Mouse (Mus musculus): ENCODE data around the gene Eif4g3. TPM values are rescaled to one million over a fixed set of nuclear protein-coding genes. Genes with fewer than 3 reads are reported as not detected.
A peak's percentile ranks its signal among the peaks of the same experiment; 100 is the strongest.

Eif4g3 gene
- polyA plus RNA-seq, 1 experiment from 2014 or later = 61.6 TPM

DNA sequence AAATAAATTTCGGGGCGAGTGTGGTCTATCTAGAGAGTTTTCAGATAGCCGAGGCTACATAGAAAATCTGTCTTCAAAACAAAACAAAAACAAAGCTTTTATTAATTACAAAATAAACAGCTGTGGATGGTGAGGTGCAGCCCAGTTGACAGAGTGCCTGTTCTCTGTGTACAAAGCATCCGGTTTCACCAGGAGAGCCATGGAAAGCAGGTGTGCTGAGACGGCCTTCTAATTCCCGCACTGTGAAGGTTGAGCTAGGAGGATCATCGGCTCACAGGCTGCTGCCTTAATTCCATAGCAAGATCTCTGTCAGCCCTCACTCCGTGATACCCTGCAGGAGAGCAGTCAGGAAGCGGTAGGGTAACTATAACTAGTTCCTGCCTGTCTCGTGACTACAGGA, 109.0 kb downstream of the Eif4g3 start:
- Histone ChIP-seq H3K4me3 (no peak overlapping the region), H3K27me3 (no peaks in the 10 kb centered on the region), H3K9me3 (replicated peaks) (no peaks in the 10 kb centered on the region), H3K4me1 (no peaks in the 10 kb centered on the region), H3K9ac (no peak overlapping the region), H3K4me2 (replicated peaks) (no peak overlapping the region), H3K36me3 (peaks cover 65% of the 10 kb centered on the region), H3K27ac (no peak overlapping the region)
- no peak for ATAC-seq (ENCODE audit: low FRiP score)
- 91% methylated on average over 10 of the region's 10 CpGs for WGBS

DNA sequence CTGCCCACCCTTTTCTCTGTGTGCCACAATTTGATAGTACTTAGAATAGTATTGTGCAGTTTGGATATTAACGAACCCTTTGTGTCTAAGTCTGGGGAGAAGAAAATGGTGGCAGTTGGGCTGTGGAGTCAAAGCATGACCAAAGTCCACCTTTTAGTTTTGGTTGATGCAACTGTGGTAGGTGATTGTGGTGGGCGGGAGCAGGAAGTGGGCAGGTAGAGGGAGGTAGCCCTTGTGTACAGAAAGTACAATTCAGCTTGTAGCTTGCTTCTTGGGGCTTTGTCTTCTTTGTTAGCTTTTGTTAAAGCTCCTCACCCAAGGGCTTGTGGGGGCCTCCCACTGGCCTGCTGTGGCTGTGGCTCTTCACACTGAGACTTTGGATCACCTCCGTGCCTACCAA, 109.6 kb downstream of the Eif4g3 start:
- Histone ChIP-seq H3K27me3 (no peaks in the 10 kb centered on the region), H3K4me3 (no peak overlapping the region), H3K4me2 (replicated peaks) (no peak overlapping the region), H3K27ac (no peak overlapping the region), H3K4me1 (no peaks in the 10 kb centered on the region), H3K9me3 (replicated peaks) (no peaks in the 10 kb centered on the region), H3K9ac (no peak overlapping the region), H3K36me3 (peaks cover 61% of the 10 kb centered on the region)
- WGBS = 88% methylated on average over 3 of the region's 3 CpGs
- no peak for ATAC-seq (ENCODE audit: low FRiP score)

GRCm38 (mm10) chr4:138104967-138105366, 112.1 kb downstream of the Eif4g3 start:
- peaks cover 73% of the 10 kb centered on the region for H3K36me3 ChIP-seq

GRCm38 (mm10) chr4:138107441-138108409, 114.9 kb downstream of the Eif4g3 start:
- Histone ChIP-seq H3K4me1 (0 out of 2 replicates have a peak, but pooled peaks cover 3% of the 10 kb centered on the region), H3K9me3 (replicated peaks) (no peaks in the 10 kb centered on the region), H3K9ac (no peak overlapping the region), H3K27ac (no peak overlapping the region), H3K36me3 (peaks cover 70% of the 10 kb centered on the region), H3K4me3 (no peak overlapping the region), H3K27me3 (no peaks in the 10 kb centered on the region), H3K4me2 (replicated peaks) (no peak overlapping the region)
- no peak for ATAC-seq (ENCODE audit: low FRiP score)
- 90% methylated on average over 7 of the region's 7 CpGs for WGBS

More at GRCm38 (mm10) chr4:138104967-138105366, 112.1 kb downstream of the Eif4g3 start:
- Histone ChIP-seq H3K4me3 (no peak overlapping the region), H3K27me3 (no peaks in the 10 kb centered on the region), H3K27ac (no peak overlapping the region), H3K4me1 (no peaks in the 10 kb centered on the region), H3K4me2 (replicated peaks) (no peak overlapping the region), H3K9me3 (replicated peaks) (no peaks in the 10 kb centered on the region), H3K9ac (no peak overlapping the region)
- WGBS = 90% methylated on average over 3 of the region's 3 CpGs
- ATAC-seq (ENCODE audit: low FRiP score) = no peak

DNA sequence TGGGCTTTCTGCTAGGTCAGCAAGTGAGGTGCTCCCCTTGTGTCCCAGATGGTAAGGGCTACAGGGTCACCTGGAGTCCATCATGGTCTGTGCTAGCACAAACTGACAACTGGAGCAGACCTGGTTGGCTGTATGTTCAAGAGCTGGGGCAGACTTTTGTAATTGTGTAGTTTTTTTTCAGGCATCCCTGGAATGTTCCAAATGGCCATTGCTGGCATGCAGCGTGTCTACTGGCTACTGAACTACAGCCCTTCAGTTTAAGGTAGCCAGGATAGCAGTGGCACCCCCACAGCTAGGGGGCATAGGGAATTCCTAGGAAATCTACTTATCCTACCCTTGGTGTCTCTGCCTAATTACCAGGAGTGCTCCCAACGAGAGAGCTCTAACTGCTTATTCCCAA, 115.7 kb downstream of the Eif4g3 start:
- Histone ChIP-seq H3K36me3 (peaks cover 68% of the 10 kb centered on the region), H3K27me3 (no peaks in the 10 kb centered on the region), H3K27ac (no peak overlapping the region), H3K4me3 (no peak overlapping the region), H3K9me3 (replicated peaks) (no peaks in the 10 kb centered on the region), H3K4me2 (replicated peaks) (no peak overlapping the region), H3K9ac (no peak overlapping the region), H3K4me1 (0 out of 2 replicates have a peak, but pooled peaks cover 3% of the 10 kb centered on the region)
- WGBS = 72% methylated on average over 2 of the region's 2 CpGs
- no peak for ATAC-seq (ENCODE audit: low FRiP score)

- H3K9ac ChIP-seq = no peak overlapping the region
- H3K4me2 ChIP-seq (replicated peaks) = no peak overlapping the region
- peaks cover 65% of the 10 kb centered on the region for H3K36me3 ChIP-seq
- 0 out of 2 replicates have a peak, but pooled peaks cover 3% of the 10 kb centered on the region for H3K4me1 ChIP-seq
- H3K9me3 ChIP-seq (replicated peaks) = no peaks in the 10 kb centered on the region
- WGBS = 31% methylated on average over 3 of the region's 3 CpGs
- ATAC-seq (ENCODE audit: low FRiP score) = no peak
- H3K27ac ChIP-seq = no peak overlapping the region
- H3K27me3 ChIP-seq = no peaks in the 10 kb centered on the region
- H3K4me3 ChIP-seq = no peak overlapping the region
These were observed 116.5 kb downstream of the Eif4g3 start for GRCm38 (mm10) chr4:138109332-138109731.

GRCm38 (mm10) chr4:138111858-138112257, 119.0 kb downstream of the Eif4g3 start:
- ATAC-seq (ENCODE audit: low FRiP score) = no peak
- Histone ChIP-seq H3K27ac (no peak overlapping the region), H3K27me3 (no peaks in the 10 kb centered on the region), H3K4me1 (0 out of 2 replicates have a peak, but pooled peaks cover 3% of the 10 kb centered on the region), H3K36me3 (peaks cover 55% of the 10 kb centered on the region), H3K9ac (no peak overlapping the region), H3K4me2 (replicated peaks) (no peak overlapping the region), H3K4me3 (no peak overlapping the region), H3K9me3 (replicated peaks) (no peaks in the 10 kb centered on the region)
- WGBS = 70% methylated on average over 5 of the region's 5 CpGs

DNA sequence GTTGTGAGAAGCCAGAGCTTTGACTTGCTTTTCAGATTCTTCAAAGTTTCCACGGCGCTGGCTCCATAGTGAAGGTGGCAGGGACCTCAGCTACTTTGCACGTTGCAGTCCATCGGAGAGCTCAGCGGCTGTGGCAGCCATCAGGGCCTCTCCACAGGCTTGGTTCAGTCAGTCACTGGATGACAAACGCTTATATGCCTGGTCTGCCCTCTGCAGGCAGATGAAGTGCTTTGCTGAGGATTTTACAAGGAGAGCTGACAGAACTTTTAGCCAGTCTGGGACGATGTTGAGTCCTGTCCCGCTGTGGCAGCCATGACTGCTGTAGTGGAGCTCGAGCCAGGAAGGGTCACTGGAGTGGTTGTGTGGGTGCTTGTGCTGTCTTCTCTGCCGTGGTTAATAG, 126.9 kb downstream of the Eif4g3 start:
- no peak overlapping the region for H3K27ac ChIP-seq
- no peak overlapping the region for H3K4me2 ChIP-seq (replicated peaks)
- no peaks in the 10 kb centered on the region for H3K27me3 ChIP-seq
- no peaks in the 10 kb centered on the region for H3K4me1 ChIP-seq
- 0 out of 2 replicates have a peak, but pooled peaks have one; percentile 13 for ATAC-seq (ENCODE audit: low FRiP score)
- H3K9me3 ChIP-seq (replicated peaks) = no peaks in the 10 kb centered on the region
- no peak overlapping the region for H3K4me3 ChIP-seq
- WGBS = 60% methylated on average over 10 of the region's 10 CpGs
- H3K9ac ChIP-seq = no peak overlapping the region
- H3K36me3 ChIP-seq = peaks cover 29% of the 10 kb centered on the region

DNA sequence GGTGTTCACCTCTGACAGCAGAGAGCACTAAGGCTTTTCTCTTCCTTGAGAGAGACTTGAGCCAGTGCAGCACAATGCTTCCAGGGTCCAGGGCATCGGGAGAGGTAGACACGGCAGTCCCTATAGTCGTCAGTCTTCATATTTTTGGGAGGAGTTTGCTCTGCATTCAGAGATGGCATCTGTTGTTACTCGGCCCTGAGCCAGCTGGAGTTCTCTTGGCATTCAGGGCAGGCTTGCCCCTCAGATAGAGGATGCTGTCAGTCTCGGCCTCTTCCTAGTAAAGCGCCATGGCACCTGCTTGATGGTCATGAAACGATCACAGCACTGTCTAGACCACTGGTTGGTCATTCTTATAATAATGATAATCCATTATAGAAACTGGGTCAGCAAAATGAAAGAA, 131.2 kb downstream of the Eif4g3 start:
- no peaks in the 10 kb centered on the region for H3K9me3 ChIP-seq (replicated peaks)
- no peak overlapping the region for H3K4me2 ChIP-seq (replicated peaks)
- no peak overlapping the region for H3K9ac ChIP-seq
- H3K36me3 ChIP-seq = peaks cover 39% of the 10 kb centered on the region
- whole genome bisulfite sequencing = 85% methylated on average over 7 of the region's 7 CpGs
- no peaks in the 10 kb centered on the region for H3K27me3 ChIP-seq
- no peaks in the 10 kb centered on the region for H3K4me1 ChIP-seq
- no peak overlapping the region for H3K27ac ChIP-seq
- no peak overlapping the region for H3K4me3 ChIP-seq
- ATAC-seq (ENCODE audit: low FRiP score) = no peak

GRCm38 (mm10) chr4:138127371-138127770, 134.5 kb downstream of the Eif4g3 start:
- H3K4me3 ChIP-seq = no peak overlapping the region
- H3K4me2 ChIP-seq (replicated peaks) = no peak overlapping the region
- H3K36me3 ChIP-seq = peaks cover 35% of the 10 kb centered on the region
- no peaks in the 10 kb centered on the region for H3K9me3 ChIP-seq (replicated peaks)
- no peak overlapping the region for H3K9ac ChIP-seq
- H3K27me3 ChIP-seq = no peaks in the 10 kb centered on the region
- WGBS = 94% methylated on average over 5 of the region's 5 CpGs
- no peak overlapping the region for H3K27ac ChIP-seq
- ATAC-seq (ENCODE audit: low FRiP score) = no peak
- H3K4me1 ChIP-seq = peaks cover 11% of the 10 kb centered on the region

- Histone ChIP-seq H3K4me2 (replicated peaks) (no peak overlapping the region), H3K4me3 (no peak overlapping the region), H3K27me3 (no peaks in the 10 kb centered on the region), H3K27ac (no peak overlapping the region), H3K4me1 (peaks cover 11% of the 10 kb centered on the region), H3K36me3 (peaks cover 39% of the 10 kb centered on the region), H3K9ac (no peak overlapping the region), H3K9me3 (replicated peaks) (no peaks in the 10 kb centered on the region)
- ATAC-seq (ENCODE audit: low FRiP score) = no peak
- WGBS = 89% methylated on average over 7 of the region's 7 CpGs
These were observed 135.0 kb downstream of the Eif4g3 start for GRCm38 (mm10) chr4:138127781-138128180.

DNA sequence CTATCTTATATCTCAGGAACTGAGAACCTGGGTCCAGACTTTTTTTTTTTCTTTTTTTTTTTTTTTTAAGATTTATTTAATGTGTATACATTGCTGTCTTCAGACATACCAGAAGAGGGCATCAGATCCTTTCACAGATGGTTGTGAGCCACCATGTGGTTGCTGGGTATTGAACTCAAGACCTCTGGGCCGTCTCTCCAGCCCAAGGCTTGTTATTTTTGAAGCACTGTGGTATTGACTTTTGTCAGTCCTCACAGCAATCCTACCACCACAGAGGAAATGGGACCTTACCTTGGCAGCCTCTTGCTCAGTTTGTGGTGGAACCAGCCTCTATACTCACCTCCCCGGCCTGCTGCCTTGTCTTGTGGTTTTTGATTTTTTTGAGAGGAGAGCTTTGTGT, 137.3 kb downstream of the Eif4g3 start:
- no peaks in the 10 kb centered on the region for H3K27me3 ChIP-seq
- no peak overlapping the region for H3K9ac ChIP-seq
- peak overlapping the region; percentile 30; the same call in 1 of the 2 replicates for H3K27ac ChIP-seq
- ATAC-seq (ENCODE audit: low FRiP score) = no peak
- peaks cover 11% of the 10 kb centered on the region for H3K4me1 ChIP-seq
- H3K4me3 ChIP-seq = no peak overlapping the region
- 76% methylated on average over 2 of the region's 2 CpGs for WGBS
- H3K4me2 ChIP-seq (replicated peaks) = no peak overlapping the region
- H3K36me3 ChIP-seq = peaks cover 46% of the 10 kb centered on the region
- H3K9me3 ChIP-seq (replicated peaks) = no peaks in the 10 kb centered on the region

DNA sequence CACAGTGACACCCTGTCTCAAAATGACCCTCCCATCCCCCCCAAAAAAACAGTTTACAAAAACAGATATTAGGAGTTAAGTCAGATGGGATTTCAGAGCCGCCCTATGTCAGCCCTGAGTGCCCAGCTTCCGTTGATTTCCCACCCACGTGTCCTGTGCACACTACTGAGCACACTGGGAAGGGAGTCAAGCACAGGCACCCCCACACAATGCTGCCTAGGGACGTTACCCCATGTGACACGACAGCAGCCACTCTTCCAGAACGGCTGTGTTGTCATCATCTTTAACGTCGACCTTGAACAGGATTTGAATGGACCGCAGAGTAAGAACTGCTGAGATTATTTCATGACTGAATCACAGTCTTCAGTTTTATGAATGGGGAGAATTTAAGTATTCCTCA, 138.4 kb downstream of the Eif4g3 start:
- Histone ChIP-seq H3K4me3 (no peak overlapping the region), H3K4me1 (peaks cover 11% of the 10 kb centered on the region), H3K27ac (no peak overlapping the region), H3K9ac (no peak overlapping the region), H3K36me3 (peaks cover 36% of the 10 kb centered on the region), H3K4me2 (replicated peaks) (no peak overlapping the region), H3K9me3 (replicated peaks) (no peaks in the 10 kb centered on the region), H3K27me3 (no peaks in the 10 kb centered on the region)
- WGBS = 71% methylated on average over 9 of the region's 9 CpGs
- no peak for ATAC-seq (ENCODE audit: low FRiP score)

Data from hindbrain, embryonic 12.5 days (tissue).